Mouse (Mus musculus) cerebellum, adult 11 months (tissue): ENCODE results near the gene Fbxw15.
"Not testable (repeated sequence)": the region's sequence is repeated elsewhere in the genome, so short reads cannot be mapped to it uniquely, and the experiment has no call there.

ENCODE experiments used
- DNase-seq: peaks from one replicate; pipeline ENCODE4 v3.0.0; 2022

Fbxw15 gene

GRCm38 (mm10) chr9:109568162-109568561 is at the start of gene Fbxw15:
Gene Fbxw15, minus strand, starts transcription at chr9:109568262.
- DNase-seq: not testable (repeated sequence)

DNA sequence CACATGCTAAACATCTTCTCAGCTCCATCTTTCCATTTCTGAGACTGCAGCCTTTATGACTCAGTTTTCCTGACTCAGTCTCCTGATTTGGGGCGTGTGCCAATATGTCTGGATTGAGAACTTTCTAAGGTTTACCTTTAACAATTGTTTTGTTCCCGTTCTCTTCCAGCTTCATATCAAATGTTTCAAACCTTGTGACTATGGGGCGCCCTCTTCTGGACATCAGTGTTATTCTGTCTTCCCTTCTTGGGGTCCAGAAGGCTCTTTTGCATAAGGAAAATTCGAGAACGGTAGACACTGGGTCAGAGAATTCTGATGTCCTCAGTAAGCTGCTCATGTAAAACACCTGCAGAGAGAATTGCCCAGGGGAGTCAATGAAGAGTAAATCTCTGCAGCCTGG is 38.8 kb upstream of the Fbxw15 start:
- peak; percentile 0 for DNase-seq

DNA sequence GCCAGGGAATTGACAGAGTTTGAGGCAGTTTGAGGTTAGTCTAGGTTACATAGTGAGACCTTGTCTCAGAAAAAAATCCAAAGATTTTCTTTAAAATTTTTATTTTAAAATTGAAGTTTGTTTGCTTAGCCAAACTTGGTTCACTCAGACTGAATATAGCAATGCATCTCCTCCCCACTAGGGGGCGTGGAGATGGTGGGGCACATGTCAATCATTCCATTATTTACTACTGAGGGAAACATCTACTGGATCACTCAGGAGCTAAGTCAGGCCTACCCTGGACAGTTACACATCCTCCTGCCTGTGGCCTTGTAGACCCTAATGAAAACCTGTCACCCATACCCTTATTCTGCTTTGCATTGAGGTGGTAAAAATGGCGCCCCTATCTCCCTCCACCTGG is 34.1 kb upstream of the Fbxw15 start:
- not testable (repeated sequence) for DNase-seq

GRCm38 (mm10) chr9:109597226-109597625 is 29.2 kb upstream of the Fbxw15 start:
- DNase-seq: no peak

DNA sequence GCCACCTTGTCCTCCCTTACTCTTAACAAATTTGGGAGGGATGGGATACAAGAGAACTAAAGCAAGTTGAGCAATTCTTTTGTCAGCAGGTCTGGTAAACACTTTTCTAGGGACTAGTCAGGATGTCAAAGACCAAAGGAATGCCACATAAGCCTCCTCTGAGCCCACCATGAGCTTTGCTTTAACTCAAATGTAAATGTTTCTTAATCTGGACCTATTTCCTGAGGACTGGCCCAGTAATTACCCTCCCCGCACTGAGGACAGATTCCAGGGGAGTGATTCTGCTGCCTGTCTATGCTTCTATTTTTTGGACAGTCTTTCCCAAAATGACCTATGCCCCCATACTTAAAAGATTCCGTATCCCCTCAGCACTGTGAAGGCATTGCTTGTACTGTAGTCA is 26.8 kb upstream of the Fbxw15 start:
- no peak for DNase-seq

- DNase-seq: no peak
These were observed 2.5 kb downstream of the Fbxw15 start for GRCm38 (mm10) chr9:109565546-109565945.

DNA sequence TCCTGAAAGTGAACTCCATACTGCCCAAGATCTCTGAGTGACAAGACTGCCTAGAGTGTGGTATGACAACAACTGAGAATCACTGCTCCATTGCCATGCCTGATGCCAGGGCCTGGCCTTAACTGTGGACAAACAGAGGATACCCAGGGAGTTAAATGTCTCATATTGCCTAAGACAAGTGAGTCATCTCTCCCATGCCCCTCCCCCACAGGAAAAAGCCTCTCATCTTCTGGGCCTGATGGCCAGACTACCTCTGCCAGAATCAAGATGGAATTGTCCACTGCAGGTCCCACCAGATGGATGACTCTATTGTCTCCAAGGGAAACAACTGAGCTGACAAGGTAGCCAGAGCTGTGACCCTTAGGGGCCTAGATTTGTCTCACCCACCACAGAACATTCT is 6.0 kb downstream of the Fbxw15 start:
- DNase-seq: not testable (repeated sequence)

- DNase-seq: no peak
These were observed 15.6 kb downstream of the Fbxw15 start for GRCm38 (mm10) chr9:109552483-109552882.

GRCm38 (mm10) chr9:109549666-109550065 is 18.4 kb downstream of the Fbxw15 start:
- DNase-seq: not testable (repeated sequence)

DNA sequence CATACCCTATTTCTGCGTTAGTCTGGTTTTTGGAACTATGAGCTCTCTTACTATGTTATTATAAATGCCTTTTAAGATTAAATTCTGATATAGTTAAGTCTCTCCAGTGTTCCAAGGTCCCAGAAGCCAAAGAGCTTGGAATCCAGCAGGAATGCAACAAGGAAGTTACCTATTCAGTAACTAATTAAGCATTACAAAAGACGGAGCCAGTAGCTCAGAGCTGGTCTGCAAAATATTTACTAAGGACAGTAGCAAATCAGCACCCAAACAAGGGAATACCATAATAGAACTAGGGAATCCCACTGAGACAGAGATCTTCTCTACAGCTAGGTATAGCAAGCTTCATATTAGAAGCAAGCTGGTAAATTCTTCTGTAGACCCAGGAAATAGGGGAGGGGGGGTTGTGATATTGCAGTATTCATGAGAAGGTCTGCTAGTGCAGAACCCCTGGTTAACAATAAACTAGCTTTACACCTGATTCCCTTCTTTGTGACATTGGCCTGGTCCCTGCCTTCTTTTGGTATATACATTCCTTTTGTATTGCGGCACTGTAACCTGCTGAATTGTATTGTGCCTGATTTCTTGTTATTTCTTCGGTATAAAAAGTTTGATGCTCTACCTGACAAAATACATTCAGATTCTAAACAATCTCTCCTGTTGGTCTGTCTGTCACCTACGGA is 44.5 kb downstream of the Fbxw15 start:
- DNase-seq: no peak
